Mouse (Mus musculus) neural tube, embryonic 12.5 days (tissue): Measurements from ENCODE around the gene Gm42420. TPM values are rescaled to one million over a fixed set of nuclear protein-coding genes. Genes with fewer than 3 reads are reported as not detected.

ENCODE experiments used
- ATAC-seq: fragments of 200-750 bp; cut with Nextera tagmentation; 2 replicates; pipeline ENCODE4 v1.8.0; 2017; ENCODE audit warnings: low read depth, mild to moderate bottlenecking, moderate TSS enrichment, moderate library complexity; ENCODE audit not compliant: low FRiP score
- H3K27ac ChIP-seq: fragments of 300-500 bp; sonication (generic); 2 replicates; pipeline ENCODE4 v1.5.1; 2016
- H3K27me3 ChIP-seq: fragments of 300-500 bp; sonication (generic); replicated peaks from 2 replicates; pipeline ENCODE4 v1.6.1; 2016; ENCODE audit warnings: mild to moderate bottlenecking
- H3K36me3 ChIP-seq: fragments of 300-500 bp; sonication (generic); 2 replicates; pipeline ENCODE4 v1.6.1; 2016; ENCODE audit warnings: mild to moderate bottlenecking
- H3K4me1 ChIP-seq: fragments of 300-500 bp; sonication (generic); 2 replicates; pipeline ENCODE4 v1.6.1; 2016
- H3K4me2 ChIP-seq: fragments of 300-500 bp; sonication (generic); replicated peaks from 2 replicates; pipeline ENCODE4 v1.6.1; 2016; ENCODE audit warnings: mild to moderate bottlenecking
- H3K4me3 ChIP-seq: fragments of 300-500 bp; sonication (generic); 2 replicates; pipeline ENCODE4 v1.5.1; 2016
- H3K9ac ChIP-seq: fragments of 300-500 bp; sonication (generic); 2 replicates; pipeline ENCODE4 v1.6.1; 2016; ENCODE audit warnings: mild to moderate bottlenecking
- H3K9me3 ChIP-seq: fragments of 300-500 bp; sonication (generic); 2 replicates; pipeline ENCODE4 v1.6.1; 2016; ENCODE audit warnings: mild to moderate bottlenecking
- WGBS: fragments of 180-500 bp; shearing (Covaris S2); methylation state at CpG from one replicate; pipeline ENCODE4 v1.1.7; 2016; 5-methylcytosine and 5-hydroxymethylcytosine counted together
- polyA plus RNA-seq: library from polyadenylated mRNA; unstranded; fragments of >200 nt; fragmentation: Nextera tagmentation; extraction: Ambion mirVana; gene quantifications from 2 replicates; pipeline ENCODE4 v1.2.1, GENCODE M21; 2016

Gm42420 gene
- polyA plus RNA-seq, 1 experiment from 2014 or later = 0.51 TPM

DNA sequence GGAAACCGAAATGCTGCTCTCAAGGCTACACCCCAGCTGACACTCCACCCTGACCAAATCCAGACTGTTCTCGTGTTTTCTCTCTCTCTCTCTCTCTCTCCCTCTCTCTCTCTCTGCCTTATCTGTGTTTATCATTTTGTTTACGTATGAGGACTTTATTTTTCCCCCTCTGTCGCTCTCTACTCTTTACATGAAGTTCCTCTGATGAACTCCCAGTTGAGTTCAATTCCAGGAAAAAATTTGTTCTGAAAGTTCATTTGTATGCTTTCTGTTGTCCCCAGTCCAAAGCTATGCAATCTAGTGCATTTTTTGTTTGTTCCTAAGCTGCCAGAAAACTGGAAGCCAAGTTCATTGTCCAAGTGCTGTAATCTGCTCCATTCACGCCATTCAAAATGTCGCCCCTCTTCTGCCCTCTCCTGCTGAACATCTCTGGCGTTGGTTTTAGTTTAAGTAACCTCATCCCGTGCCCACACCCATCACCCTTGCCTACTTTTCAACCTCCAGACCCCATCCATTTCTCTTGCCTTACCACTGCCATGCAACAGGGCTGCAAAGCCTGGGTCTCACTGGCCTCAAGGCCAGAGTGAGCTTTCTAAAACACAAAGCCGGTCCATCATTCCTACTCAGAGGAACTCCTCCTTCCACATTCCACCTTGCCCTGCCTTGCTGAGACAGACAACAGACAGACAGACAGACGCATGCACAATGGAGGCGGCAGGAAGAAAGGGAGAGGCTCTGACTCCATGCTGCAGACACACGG lies 30.5 kb upstream of the Gm42420 start:
- Histone ChIP-seq H3K27ac (no peak overlapping the region), H3K4me1 (peaks cover 41% of the 10 kb centered on the region), H3K27me3 (no peaks in the 10 kb centered on the region), H3K9ac (0 out of 2 replicates have a peak overlapping the region, but pooled peaks have one; percentile 26), H3K36me3 (peaks cover 7% of the 10 kb centered on the region; the same call in 1 of the 2 replicates), H3K4me3 (no peak overlapping the region), H3K4me2 (peak overlapping the region; percentile 78), H3K9me3 (no peaks in the 10 kb centered on the region)
- WGBS = 80% methylated on average over 12 of the region's 12 CpGs
- ATAC-seq = no peak

DNA sequence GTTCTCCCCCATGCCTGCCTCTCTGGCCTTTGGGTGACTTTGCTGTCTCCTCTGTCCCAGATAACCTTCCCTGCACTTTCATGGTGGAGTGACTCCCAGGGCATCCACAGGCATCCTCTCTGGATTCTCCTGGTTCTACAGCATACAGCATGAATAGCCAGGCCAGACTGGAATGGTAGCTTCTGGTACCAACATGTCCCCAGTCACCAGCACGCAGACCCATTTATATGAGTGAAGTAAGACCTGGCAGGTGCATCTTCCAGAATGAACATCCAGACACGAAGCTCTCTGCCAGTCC lies 30.0 kb upstream of the Gm42420 start:
- peaks cover 42% of the 10 kb centered on the region for H3K4me1 ChIP-seq
- ATAC-seq = no peak
- H3K27ac ChIP-seq = no peak overlapping the region
- H3K36me3 ChIP-seq = peaks cover 7% of the 10 kb centered on the region; the same call in 1 of the 2 replicates
- no peak overlapping the region for H3K4me3 ChIP-seq
- H3K27me3 ChIP-seq = no peaks in the 10 kb centered on the region
- peak overlapping the region; percentile 78 for H3K4me2 ChIP-seq
- no peaks in the 10 kb centered on the region for H3K9me3 ChIP-seq
- WGBS = 80% methylated on average over 2 of the region's 2 CpGs
- peak overlapping the region; percentile 36; the same call in 1 of the 2 replicates for H3K9ac ChIP-seq

DNA sequence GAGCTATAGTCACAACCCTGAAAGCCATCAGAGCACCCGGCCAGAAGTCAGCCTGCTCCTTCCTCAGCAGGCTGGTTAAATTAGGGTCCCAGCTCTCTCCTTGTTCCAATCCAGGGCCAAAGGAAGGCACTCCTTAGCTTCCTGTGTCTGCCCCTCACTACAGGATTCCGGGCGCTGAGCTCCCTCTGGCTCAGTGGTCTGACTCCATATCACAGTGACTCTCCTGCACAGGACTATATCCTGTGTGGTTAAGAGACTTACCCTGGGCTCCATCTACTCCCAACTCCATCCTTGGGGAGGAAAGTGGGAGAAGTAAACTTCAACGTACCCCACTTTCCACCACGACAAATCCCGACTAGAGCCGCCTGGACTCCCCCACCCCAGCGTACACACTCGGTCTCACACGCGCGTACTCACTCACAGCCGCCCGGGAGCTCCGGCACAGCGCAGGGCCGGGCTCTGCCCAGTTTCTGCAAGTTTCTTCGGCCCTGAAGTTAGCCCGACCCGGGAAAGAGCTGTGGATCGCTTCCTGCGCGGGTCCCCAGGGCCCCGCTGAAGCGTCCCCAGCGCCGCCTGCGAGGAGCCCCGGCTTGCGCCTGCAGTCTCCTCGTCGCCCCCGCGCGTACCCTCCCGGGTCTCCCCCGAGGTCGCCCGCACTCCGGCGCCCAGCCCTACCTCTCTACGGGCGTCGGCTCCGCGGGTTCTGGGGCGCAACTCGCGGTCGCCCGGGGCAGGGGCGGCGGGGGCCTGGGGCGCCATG lies 28.5 kb upstream of the Gm42420 start:
- Histone ChIP-seq H3K4me1 (peaks cover 40% of the 10 kb centered on the region), H3K9ac (peak overlapping the region; percentile 95), H3K4me3 (peak overlapping the region; percentile 87), H3K27ac (peak overlapping the region; percentile 86), H3K9me3 (no peaks in the 10 kb centered on the region), H3K27me3 (no peaks in the 10 kb centered on the region), H3K4me2 (peak overlapping the region; percentile 78), H3K36me3 (peaks cover 7% of the 10 kb centered on the region; the same call in 1 of the 2 replicates)
- WGBS = under 1% methylated on average over 52 of the region's 54 CpGs
- peak; percentile 73 for ATAC-seq

DNA sequence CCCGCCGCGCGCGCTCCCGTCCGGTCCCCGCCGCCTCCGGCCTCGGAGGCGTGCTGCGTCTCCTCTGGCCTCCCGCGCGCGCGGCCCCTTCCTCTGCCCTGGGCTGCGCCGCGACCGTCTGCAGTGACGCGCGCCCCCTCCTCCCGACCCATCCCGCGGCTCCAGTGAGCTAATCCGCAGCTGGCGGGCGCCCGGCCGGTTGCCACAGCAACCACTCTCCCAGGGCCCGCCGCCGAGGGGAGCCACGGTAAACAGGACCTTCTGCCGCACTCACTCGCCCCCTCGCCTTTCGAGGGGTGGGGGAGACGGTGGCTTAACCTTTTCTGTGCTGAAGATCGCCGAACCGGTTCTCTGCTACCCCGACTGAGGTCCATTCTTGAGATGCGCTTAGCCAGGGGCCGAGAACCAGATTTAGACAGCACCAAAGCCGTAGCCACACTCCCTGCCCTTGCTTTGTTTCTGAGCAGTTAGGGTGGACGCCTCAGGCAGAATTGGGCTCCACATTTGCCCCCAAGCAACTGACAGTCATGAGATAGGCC lies 27.8 kb upstream of the Gm42420 start, which contains the start of gene Dennd2a:
Dennd2a (minus strand) TSS at position 145 of the 539 bp plus-strand sequence.
- WGBS = under 1% methylated on average over 44 of the region's 50 CpGs
- no peaks in the 10 kb centered on the region for H3K9me3 ChIP-seq
- H3K9ac ChIP-seq = peak within 1 kb of the TSS; percentile 95
- H3K4me1 ChIP-seq = peaks cover 36% of the 10 kb centered on the region
- H3K27me3 ChIP-seq = no peaks in the 10 kb centered on the region
- peak within 1 kb of the TSS; percentile 86 for H3K27ac ChIP-seq
- H3K36me3 ChIP-seq = peaks cover 7% of the 10 kb centered on the region; the same call in 1 of the 2 replicates
- ATAC-seq = peak; percentile 96
- H3K4me3 ChIP-seq = peak within 1 kb of the TSS; percentile 87
- H3K4me2 ChIP-seq = peak within 1 kb of the TSS; percentile 78

DNA sequence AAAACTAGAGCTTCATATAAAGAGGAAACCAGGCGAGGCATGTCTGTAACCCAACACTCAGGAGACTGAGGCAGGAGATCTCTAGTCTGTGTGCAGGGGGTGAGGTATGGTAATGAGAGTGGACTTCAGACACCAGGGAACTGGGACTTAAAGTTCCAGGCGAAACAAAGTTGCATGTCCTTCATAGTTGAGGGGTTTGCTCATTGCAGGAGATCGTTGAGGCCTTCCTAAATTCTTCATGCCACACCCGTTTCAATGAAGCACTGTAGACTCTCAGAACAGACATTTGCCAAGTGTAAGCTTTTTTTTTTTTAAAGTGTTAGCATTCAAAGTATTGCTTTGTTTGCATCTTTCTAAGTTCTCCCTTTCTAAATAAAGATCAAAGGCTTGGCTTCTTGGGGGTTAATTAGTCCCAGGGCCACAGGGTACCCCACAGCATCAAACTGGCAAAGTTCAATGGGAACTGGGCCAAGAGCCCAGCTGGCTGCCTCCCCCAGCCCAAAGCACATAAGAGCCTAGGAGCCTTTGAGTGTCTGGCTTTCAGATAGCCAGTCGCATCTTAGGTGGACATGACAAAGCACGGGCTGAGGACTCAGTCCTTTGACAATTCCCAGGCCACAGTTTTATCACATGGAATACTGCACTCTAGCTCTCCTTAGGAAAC lies 26.1 kb upstream of the Gm42420 start:
- Histone ChIP-seq H3K9ac (no peak overlapping the region), H3K9me3 (no peaks in the 10 kb centered on the region), H3K27me3 (no peaks in the 10 kb centered on the region), H3K36me3 (no peaks in the 10 kb centered on the region), H3K4me2 (no peak overlapping the region), H3K4me1 (peaks cover 35% of the 10 kb centered on the region), H3K27ac (no peak overlapping the region), H3K4me3 (no peak overlapping the region)
- ATAC-seq = no peak
- WGBS = 49% methylated on average over 6 of the region's 6 CpGs

DNA sequence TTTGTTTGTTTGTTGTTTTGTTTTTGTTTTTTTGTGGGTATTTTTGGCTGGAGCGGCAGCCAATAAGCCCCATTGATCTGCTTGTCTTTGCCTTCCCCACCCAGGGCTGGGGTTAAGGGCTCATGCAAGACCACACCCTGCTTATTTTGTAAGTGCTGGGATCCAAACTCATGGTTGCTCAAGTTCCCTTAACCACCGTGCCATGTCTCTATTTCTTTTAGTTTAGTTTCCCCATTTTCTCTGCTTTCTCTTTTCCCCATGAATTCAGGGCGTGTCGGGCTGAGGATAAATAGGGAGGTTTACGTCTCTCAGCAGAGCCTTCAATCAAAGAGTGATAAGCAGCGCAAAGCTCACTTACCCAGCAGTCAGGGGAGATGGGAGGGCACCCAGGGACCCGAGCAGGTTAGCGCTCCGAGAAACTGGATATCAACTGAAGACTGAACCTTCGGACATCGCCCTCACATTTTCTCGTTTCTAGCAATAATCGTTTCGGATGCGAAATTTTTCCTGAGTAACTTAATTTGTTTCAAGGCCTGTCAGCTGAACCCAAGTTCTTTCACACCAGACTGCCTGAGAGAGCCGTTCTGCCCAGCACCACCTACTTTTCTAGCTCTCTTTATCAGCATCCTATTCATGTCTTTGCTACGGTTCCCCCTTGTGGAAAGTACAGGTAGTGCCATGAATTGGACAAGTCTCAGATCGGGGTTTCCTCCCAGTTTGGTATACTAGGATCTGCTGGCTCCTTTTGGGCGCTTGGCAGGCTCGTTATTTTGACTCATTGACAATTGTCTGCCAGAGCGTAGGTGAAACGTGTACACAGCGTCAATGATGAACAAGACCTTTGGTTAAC lies 23.2 kb upstream of the Gm42420 start:
- Histone ChIP-seq H3K27me3 (no peaks in the 10 kb centered on the region), H3K9ac (no peak overlapping the region), H3K9me3 (no peaks in the 10 kb centered on the region), H3K4me2 (peak overlapping the region; percentile 36), H3K4me3 (0 out of 2 replicates have a peak overlapping the region, but pooled peaks have one; percentile 3), H3K4me1 (peaks cover 11% of the 10 kb centered on the region), H3K36me3 (no peaks in the 10 kb centered on the region), H3K27ac (no peak overlapping the region)
- ATAC-seq = no peak
- 25% methylated on average over 23 of the region's 23 CpGs for WGBS

DNA sequence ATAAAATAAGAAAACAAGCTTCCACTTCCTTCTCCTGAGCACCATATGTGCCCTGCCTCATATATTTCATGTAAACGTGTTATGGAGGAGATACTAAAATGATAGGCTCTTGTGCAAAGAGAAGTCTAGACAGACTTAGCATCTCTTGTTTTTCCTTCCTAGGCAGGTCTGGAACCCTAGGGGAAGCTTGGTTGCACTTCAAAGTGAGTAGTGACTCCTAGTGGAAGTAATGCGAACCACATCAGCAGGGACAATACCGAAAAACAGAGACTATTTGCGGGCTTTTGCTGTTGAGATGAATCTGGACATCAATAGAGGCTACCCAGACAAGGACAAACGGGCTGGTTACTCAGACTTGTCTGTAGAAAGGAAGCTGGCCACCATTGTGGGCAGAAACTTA lies 18.0 kb upstream of the Gm42420 start:
- H3K27ac ChIP-seq = no peak overlapping the region
- 25% methylated on average over 5 of the region's 5 CpGs for WGBS
- no peaks in the 10 kb centered on the region for H3K27me3 ChIP-seq
- H3K4me3 ChIP-seq = no peak overlapping the region
- H3K9me3 ChIP-seq = no peaks in the 10 kb centered on the region
- no peak for ATAC-seq
- H3K4me2 ChIP-seq = no peak overlapping the region
- no peaks in the 10 kb centered on the region for H3K4me1 ChIP-seq
- no peaks in the 10 kb centered on the region for H3K36me3 ChIP-seq
- H3K9ac ChIP-seq = no peak overlapping the region

DNA sequence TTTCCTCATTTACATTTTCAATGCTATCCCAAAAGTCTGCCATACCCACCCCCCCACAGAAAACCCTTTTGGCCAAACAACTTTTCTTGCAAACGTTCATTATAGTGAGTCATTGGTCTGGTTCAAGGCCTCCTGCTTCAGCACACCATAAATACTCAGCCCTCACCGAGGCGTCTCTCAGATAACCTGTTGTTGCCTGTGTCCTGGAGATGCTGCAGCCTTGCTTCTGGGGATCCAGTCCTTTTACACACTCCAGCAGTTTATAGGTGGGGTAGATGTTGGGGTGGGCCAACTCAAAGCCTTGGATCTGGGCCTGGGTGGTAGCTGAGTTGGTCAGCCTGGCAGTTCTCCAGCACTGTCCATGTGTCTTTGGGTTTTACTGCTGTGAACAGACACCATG lies 15.1 kb upstream of the Gm42420 start:
- H3K4me1 ChIP-seq = peaks cover 7% of the 10 kb centered on the region
- H3K9ac ChIP-seq = no peak overlapping the region
- 70% methylated on average over 3 of the region's 3 CpGs for WGBS
- no peaks in the 10 kb centered on the region for H3K27me3 ChIP-seq
- no peak overlapping the region for H3K4me2 ChIP-seq
- H3K36me3 ChIP-seq = no peaks in the 10 kb centered on the region
- no peaks in the 10 kb centered on the region for H3K9me3 ChIP-seq
- no peak for ATAC-seq
- H3K4me3 ChIP-seq = no peak overlapping the region
- no peak overlapping the region for H3K27ac ChIP-seq

DNA sequence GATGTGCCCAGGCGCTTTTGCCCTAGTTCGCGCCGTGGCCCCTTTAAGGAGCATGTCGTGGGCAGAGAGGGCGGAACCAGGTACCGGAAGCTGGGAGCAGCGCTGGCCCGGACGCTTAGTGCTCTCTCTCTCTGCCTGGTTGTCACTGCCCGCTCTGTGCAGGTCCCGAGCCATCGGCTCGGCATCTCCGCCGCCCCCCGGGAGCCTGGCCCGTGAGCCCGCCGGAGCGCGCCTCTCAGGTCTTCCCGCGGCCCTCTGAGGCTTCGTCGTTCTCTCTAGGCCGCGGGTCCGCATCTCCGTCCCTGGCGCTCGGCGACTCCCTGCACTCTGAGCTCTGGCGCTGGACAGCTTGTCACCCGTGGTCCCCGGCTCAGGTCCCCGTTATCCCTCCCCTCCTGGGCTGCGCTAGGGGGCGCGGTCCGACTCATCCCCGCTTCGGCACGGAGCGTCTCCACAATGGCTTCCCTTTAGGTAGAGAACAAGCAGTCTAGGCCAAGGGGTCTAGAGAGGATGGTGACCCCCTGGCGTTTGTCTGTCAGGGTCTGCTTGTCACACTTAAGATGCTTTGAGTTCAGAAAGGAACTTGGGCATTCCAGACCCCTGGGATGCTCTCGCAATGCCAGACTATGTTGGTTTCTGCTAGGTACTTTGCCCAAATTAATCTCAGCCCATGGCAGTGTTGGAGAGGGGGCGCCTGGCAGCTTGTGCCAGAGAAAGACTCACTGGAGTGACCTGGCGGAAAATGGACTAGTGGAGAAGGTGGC lies 11.6 kb upstream of the Gm42420 start, which contains the start of gene Adck2:
Adck2 (plus strand) TSS at position 83 of the 764 bp plus-strand sequence.
- Histone ChIP-seq H3K36me3 (peaks cover 15% of the 10 kb centered on the region), H3K27me3 (no peaks in the 10 kb centered on the region), H3K9me3 (no peaks in the 10 kb centered on the region), H3K4me1 (peaks cover 7% of the 10 kb centered on the region), H3K4me2 (peak within 1 kb of the TSS; percentile 86), H3K4me3 (peak within 1 kb of the TSS; percentile 73), H3K27ac (peak within 1 kb of the TSS; percentile 91), H3K9ac (peak within 1 kb of the TSS; percentile 73)
- WGBS = under 1% methylated on average over 49 of the region's 49 CpGs
- ATAC-seq = peak; percentile 95

DNA sequence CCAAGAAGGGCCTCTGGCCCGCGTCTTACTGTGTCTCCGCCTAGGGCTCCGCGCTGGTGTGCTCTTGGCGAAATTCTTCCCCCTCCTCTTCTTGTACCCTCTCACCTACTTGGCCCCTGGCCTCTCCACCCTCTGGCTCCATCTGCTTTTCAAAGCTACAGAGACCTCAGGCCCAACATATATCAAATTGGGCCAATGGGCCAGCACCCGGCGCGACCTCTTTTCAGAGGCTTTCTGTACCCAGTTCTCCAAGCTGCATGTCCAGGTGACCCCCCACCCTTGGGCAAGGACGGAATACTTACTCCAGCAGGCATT lies 11.0 kb upstream of the Gm42420 start:
- WGBS = 33% methylated on average over 10 of the region's 10 CpGs
- ATAC-seq = no peak; the same call in 1 of the 2 replicates
- H3K4me2 ChIP-seq = peak overlapping the region; percentile 86
- H3K4me3 ChIP-seq = peak overlapping the region; percentile 73
- peak overlapping the region; percentile 73 for H3K9ac ChIP-seq
- peak overlapping the region; percentile 91 for H3K27ac ChIP-seq
- H3K4me1 ChIP-seq = peaks cover 7% of the 10 kb centered on the region
- H3K27me3 ChIP-seq = no peaks in the 10 kb centered on the region
- H3K36me3 ChIP-seq = peaks cover 20% of the 10 kb centered on the region
- H3K9me3 ChIP-seq = no peaks in the 10 kb centered on the region

DNA sequence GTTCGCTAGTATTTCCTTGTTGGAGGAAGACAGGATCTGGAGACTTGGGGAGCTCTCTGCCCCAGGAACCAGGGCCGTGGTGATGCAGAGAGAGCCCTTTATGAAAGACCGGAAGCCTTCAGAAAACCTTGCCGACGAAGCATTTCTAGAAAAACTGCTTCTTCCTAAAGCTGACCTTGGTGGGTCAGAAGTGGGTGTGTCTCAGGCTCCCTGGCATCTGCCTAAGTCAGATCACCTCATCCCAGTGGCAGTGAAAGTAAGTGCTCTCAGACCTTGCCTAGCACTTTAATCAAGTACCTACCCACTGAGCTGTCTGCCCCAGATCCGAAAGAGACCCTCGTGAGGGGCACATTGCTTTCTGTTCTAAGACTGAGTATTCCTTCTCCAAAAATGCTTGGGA lies 10.6 kb upstream of the Gm42420 start:
- WGBS = 77% methylated on average over 7 of the region's 7 CpGs
- H3K36me3 ChIP-seq = peaks cover 24% of the 10 kb centered on the region
- H3K4me2 ChIP-seq = peak overlapping the region; percentile 86
- H3K27ac ChIP-seq = no peak overlapping the region
- H3K4me1 ChIP-seq = peaks cover 7% of the 10 kb centered on the region
- H3K9ac ChIP-seq = no peak overlapping the region
- ATAC-seq = no peak
- H3K9me3 ChIP-seq = no peaks in the 10 kb centered on the region
- peak overlapping the region; percentile 73 for H3K4me3 ChIP-seq
- no peaks in the 10 kb centered on the region for H3K27me3 ChIP-seq
